Mouse (Mus musculus) T-helper 1 cell (primary cell): ENCODE results near the gene Ttyh3.

Experiments
- in situ Hi-C: fragments of 300-600 bp; cut with MboI, MseI; formaldehyde crosslinking; loops from one replicate; pipeline ENCODE4 v1.15.1; 2025; ENCODE audit warnings: high pct_unique_total_duplicates

The Ttyh3 gene

GRCm38 (mm10) chr5:140581569-140581968 lies 67.3 kb downstream of the Ttyh3 start:
- in situ Hi-C loops: no loop called here

- in situ Hi-C loops: no loop called here
These were observed 69.1 kb downstream of the Ttyh3 start for GRCm38 (mm10) chr5:140579771-140580170.

DNA sequence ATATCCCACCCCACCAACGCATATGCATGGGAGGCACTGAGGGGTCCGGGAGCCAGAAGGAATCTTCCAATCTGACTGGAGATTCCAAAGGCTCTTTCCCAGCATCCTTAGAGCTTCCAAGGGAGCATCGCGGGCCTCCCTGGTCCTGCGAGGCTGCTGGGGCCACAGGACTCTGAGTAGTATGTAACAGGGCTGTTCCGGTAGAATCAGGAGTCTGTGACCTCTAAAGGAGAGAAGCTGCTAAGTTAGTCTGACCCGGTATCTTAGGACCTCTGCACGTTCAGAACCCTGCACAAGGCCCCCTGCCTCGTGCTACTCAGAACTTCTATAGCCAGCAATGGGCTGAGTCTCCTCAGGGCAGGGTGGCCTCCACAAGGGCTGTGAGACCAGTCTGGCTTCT lies 69.6 kb downstream of the Ttyh3 start:
- in situ Hi-C loops: no loop called here

DNA sequence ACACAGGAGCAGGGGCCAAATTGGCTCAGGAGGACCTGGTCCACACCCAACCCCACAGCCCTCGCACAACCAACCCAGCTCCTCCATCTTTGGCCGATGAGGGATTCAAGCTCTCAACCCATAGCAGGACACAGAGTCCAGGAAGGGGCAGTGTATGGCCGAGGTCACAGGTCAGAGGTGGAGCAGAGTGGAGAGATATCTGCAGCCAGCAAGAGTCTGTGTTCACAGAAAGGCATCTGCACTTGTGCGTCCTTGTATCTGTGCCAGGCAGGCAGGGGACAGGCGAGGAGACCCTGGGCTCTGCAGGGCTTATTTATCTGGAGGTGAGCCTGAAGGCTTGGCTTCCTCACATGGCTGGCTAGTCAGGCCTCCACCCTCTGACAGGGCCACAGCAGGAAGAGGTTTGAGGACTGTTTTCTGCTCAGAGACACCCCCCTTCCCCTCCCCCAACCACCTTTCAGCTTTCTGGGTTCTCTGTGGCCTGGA lies 73.4 kb downstream of the Ttyh3 start:
- in situ Hi-C loops: no loop called here

GRCm38 (mm10) chr5:140572611-140573010 lies 76.2 kb downstream of the Ttyh3 start:
- in situ Hi-C loops: no loop called here

DNA sequence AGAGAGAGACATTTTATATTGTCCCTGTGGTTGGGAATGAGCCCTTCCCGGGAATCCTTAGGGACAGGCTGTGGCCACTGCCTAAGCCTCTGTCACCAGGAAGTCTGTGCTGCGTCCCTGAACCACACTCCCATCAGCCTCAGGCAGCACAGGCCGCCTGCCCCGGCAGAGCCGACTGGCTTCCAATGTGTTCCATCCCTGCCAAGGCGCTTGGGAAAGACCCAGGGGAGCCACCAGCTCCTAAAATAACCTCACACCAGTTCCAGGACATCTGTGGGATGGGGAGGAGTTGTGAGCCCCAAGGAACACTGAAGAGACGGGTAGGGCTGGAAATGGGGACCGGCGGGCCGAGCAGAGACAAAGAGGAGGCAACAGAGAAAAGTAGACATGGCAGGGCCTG lies 77.2 kb downstream of the Ttyh3 start:
- in situ Hi-C loops: no loop called here

DNA sequence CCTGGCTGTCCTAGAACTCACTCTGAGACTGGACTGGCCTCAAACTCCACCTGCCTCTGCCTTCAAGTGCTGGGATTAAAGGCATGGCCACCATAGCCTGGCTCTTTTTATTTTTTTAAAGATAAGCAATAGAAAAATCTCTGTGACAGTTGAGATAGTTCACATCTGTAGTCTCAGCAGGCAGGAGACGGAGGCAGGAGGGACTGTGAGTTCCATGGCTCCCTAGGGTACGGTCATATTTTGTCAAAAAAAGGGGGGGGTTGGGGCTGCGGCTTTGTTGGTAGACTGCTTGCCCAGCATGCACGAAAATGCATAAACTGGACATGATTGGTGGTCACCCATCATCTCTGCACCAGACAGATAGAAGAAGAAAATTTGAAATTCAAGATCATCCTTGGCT lies 77.6 kb downstream of the Ttyh3 start:
- in situ Hi-C loops: no loop called here
